Mouse (Mus musculus) thymus, adult 2 months (tissue): ENCODE results near the gene Ankfn1.

ENCODE experiments used
- CTCF ChIP-seq: fragments of 200-500 bp; IDR thresholded peaks from 2 replicates; pipeline ENCODE4 v1.5.1; 2012; ENCODE audit warnings: mild to moderate bottlenecking, control low read depth, low read length, moderate library complexity, borderline replicate concordance; ENCODE audit not compliant: control insufficient read depth, poor library complexity, insufficient read depth; ENCODE audit errors: extremely low read depth
- POLR2A ChIP-seq: fragments of 200-500 bp; IDR thresholded peaks from 2 replicates; pipeline ENCODE4 v1.6.1; 2012; ENCODE audit warnings: mild to moderate bottlenecking, low read length, control low read depth, moderate library complexity; ENCODE audit not compliant: control insufficient read depth, poor library complexity, insufficient read depth; ENCODE audit errors: extremely low read depth

GRCm38 (mm10) chr11:89418644-89419043, 358.8 kb downstream of the Ankfn1 start:
- TF ChIP-seq POLR2A (no peak), CTCF (no peak)
